14 mouse cellular contexts compared by ENCODE assay signal in genomic region chr5:34196423-34196822, GRCm38 (mm10). TPM values are rescaled to one million over a fixed set of nuclear protein-coding genes. Genes with fewer than 3 reads are reported as not detected.
DNase-seq lines count a peak whose midpoint lies in the region; ATAC-seq and TF ChIP-seq lines count a peak whose summit lies in the region.
"Had no signal": no experiment of that assay in that cellular context is flagged by ENCODE, and none has a peak within 500 bp of the region (broad histone marks: within the 10 kb centered on the region; RNA-seq: fewer than 3 reads in every experiment).

No protein-coding gene starts in this region.

- no peaks in the 10 kb centered on the region for H3K27me3 ChIP-seq in heart, embryonic 16.5 days (ENCODE audit: control insufficient read depth, insufficient read depth, low read length)
- no peaks in the 10 kb centered on the region; the same call in 1 of the 2 replicates for H3K27me3 ChIP-seq in small intestine, adult 2 months (ENCODE audit: control insufficient read depth, insufficient read depth, low read length)
- H3K27me3 ChIP-seq: hindbrain, embryonic 13.5 days; kidney, embryonic 15.5 days; Patski had no signal

- H3K36me3 ChIP-seq in heart, embryonic 16.5 days (ENCODE audit: control insufficient read depth, insufficient read depth): no peaks in the 10 kb centered on the region
- no peaks in the 10 kb centered on the region for H3K36me3 ChIP-seq in small intestine, adult 2 months (ENCODE audit: control insufficient read depth, insufficient read depth, low read length)
- H3K36me3 ChIP-seq: kidney, embryonic 15.5 days had no signal

- no peak overlapping the region for H3K9ac ChIP-seq in heart, embryonic 16.5 days (ENCODE audit: low read length)
- H3K9ac ChIP-seq: hindbrain, embryonic 13.5 days; kidney, embryonic 15.5 days had no signal

- no peak overlapping the region for H3K27ac ChIP-seq in heart, embryonic 16.5 days (ENCODE audit: low read length)
- peak overlapping the region; percentile 62 for H3K27ac ChIP-seq in small intestine, adult 2 months (ENCODE audit: insufficient read depth, low read depth, low read length)
- H3K27ac ChIP-seq: hindbrain, embryonic 13.5 days; kidney, embryonic 15.5 days had no signal

- H3K4me2 ChIP-seq in heart, embryonic 16.5 days (ENCODE audit: low read depth, low read length): no peak overlapping the region
- H3K4me2 ChIP-seq: hindbrain, embryonic 13.5 days; kidney, embryonic 15.5 days had no signal

- no peak for TF ChIP-seq CTCF in small intestine, adult 2 months (IDR thresholded peaks at IDR 0.05; ENCODE audit: extremely low read depth, insufficient read length, insufficient replicate concordance, low read depth, low read length)

- peak; percentile 24; the same call in 1 of the 2 replicates for ATAC-seq in heart, embryonic 16.5 days (replicated peaks; ENCODE audit: extremely low read depth, insufficient read depth, low FRiP score)
- ATAC-seq in common myeloid progenitor, adult 5-6 weeks (replicated peaks; ENCODE audit: low read depth, poor library complexity, severe bottlenecking): peak; percentile 73
- ATAC-seq: Patski had no signal

- peaks cover 6% of the 10 kb centered on the region for H3K4me1 ChIP-seq in heart, embryonic 16.5 days (ENCODE audit: control insufficient read depth, insufficient read depth, low read length)
- 0 out of 2 replicates have a peak, but pooled peaks cover 4% of the 10 kb centered on the region for H3K4me1 ChIP-seq in small intestine, adult 2 months (ENCODE audit: control insufficient read depth, insufficient read depth, insufficient read length, low read length)
- H3K4me1 ChIP-seq: hindbrain, embryonic 13.5 days; kidney, embryonic 15.5 days had no signal

- H3K4me3 ChIP-seq in heart, embryonic 16.5 days (ENCODE audit: low read length): no peak overlapping the region
- no peak overlapping the region for H3K4me3 ChIP-seq in small intestine, adult 2 months (ENCODE audit: low read depth, low read length)
- H3K4me3 ChIP-seq: erythroblast, embryonic 14.5 days; hindbrain, embryonic 13.5 days; kidney, embryonic 15.5 days had no signal

- WGBS in heart, embryonic 16.5 days: 74% methylated on average over 7 of the region's 7 CpGs
- 69% methylated on average over 7 of the region's 7 CpGs for WGBS in small intestine, adult 2 months

- H3K9me3 ChIP-seq in heart, embryonic 16.5 days (replicated peaks; ENCODE audit: control insufficient read depth, low read length): no peaks in the 10 kb centered on the region
- H3K9me3 ChIP-seq: hindbrain, embryonic 13.5 days; kidney, embryonic 15.5 days had no signal

- no peak for TF ChIP-seq POLR2A in small intestine, adult 2 months (IDR thresholded peaks at IDR 0.05; ENCODE audit: low read depth, low read length)

- no peak for DNase-seq in heart, postnatal 25 days (ENCODE audit: low spot score)
- DNase-seq in thymus, postnatal 25 days: peak; percentile 88
- DNase-seq in layer of hippocampus, adult 18-20 months (ENCODE audit: low spot score in 2 of 2): no peak
- DNase-seq in right cerebral cortex, postnatal 4 days: no peak
- DNase-seq in right cerebral cortex, adult 2 months (ENCODE audit: low spot score in 2 of 2): no peak
- DNase-seq: adrenal gland, postnatal 14 days; liver had no signal

- intact Hi-C loops in heart, postnatal 25 days (cut with DNase I): no loop called here

RNA-seq across cellular contexts. Expression of gene Mxd4, which starts 8.9 kb away (rescaled TPM):
- polyA plus RNA-seq in heart, embryonic 16.5 days (2015; fragmentation: Nextera tagmentation; extraction: Ambion mirVana): 26.6 and 32.2 TPM in 2 replicates
- 10 to 100 TPM; 72.6 to 89.1 TPM for total RNA-seq in heart, postnatal 25 days (2021)
- 22.6 and 31.0 TPM in 2 replicates for total RNA-seq in common myeloid progenitor, adult 5-6 weeks (2017)
- 82.5 and 154 TPM in 2 replicates for polyA plus RNA-seq in small intestine, adult 2 months (2012; rRNA removed)
- total RNA-seq in layer of hippocampus, adult 18-20 months (2021): 10 to 100 TPM; 84.6 to 86.5 TPM

RNA-seq across cellular contexts. Expression of gene Haus3, which starts 27.1 kb away (rescaled TPM):
- polyA plus RNA-seq in heart, embryonic 16.5 days (2015; fragmentation: Nextera tagmentation; extraction: Ambion mirVana): 22.3 and 28.4 TPM in 2 replicates
- 1 to 10 TPM; 3.4 to 3.9 TPM for total RNA-seq in heart, postnatal 25 days (2021)
- total RNA-seq in common myeloid progenitor, adult 5-6 weeks (2017): 148 and 152 TPM in 2 replicates
- polyA plus RNA-seq in small intestine, adult 2 months (2012; rRNA removed): 0.09 TPM in 1 of 2 replicates, not detected in the other
- total RNA-seq in layer of hippocampus, adult 18-20 months (2021): 1 to 10 TPM; 6.3 to 7.5 TPM

RNA-seq across cellular contexts. Expression of gene Poln, which starts 27.2 kb away (rescaled TPM):
- polyA plus RNA-seq in heart, embryonic 16.5 days (2015; fragmentation: Nextera tagmentation; extraction: Ambion mirVana): 0.22 and 0.55 TPM in 2 replicates
- total RNA-seq in heart, postnatal 25 days (2021): 1 to 10 TPM; 3.3 to 3.4 TPM
- total RNA-seq in common myeloid progenitor, adult 5-6 weeks (2017): 3.1 TPM in 1 of 2 replicates, not detected in the other
- polyA plus RNA-seq in small intestine, adult 2 months (2012; rRNA removed): not detected in 2 replicates
- total RNA-seq in layer of hippocampus, adult 18-20 months (2021): 1 to 10 TPM; 1.1 to 1.3 TPM
- polyA plus RNA-seq: erythroblast, embryonic 14.5 days had no signal

Comparison
In these comparisons a context has a peak if more than half of its experiments do, and no peak if none do; other contexts are left out.
1. RNA of gene Haus3, which starts 27.1 kb away (total RNA-seq): 148 to 152 TPM in common myeloid progenitor, adult 5-6 weeks; 6.3 to 7.5 TPM in layer of hippocampus, adult 18-20 months and 3.4 to 3.9 TPM in heart, postnatal 25 days; every median in the first group is over 10 times any median in the second.